Mouse (Mus musculus) neural tube, embryonic 11.5 days (tissue): ENCODE data around the gene Txndc12. TPM values are rescaled to one million over a fixed set of nuclear protein-coding genes. Genes with fewer than 3 reads are reported as not detected.
A peak's percentile ranks its signal among the peaks of the same experiment; 100 is the strongest.

Experiments used
- ATAC-seq: fragments of 200-750 bp; cut with Nextera tagmentation; 2 replicates; pipeline ENCODE4 v1.8.0; 2017; ENCODE audit warnings: moderate number of reproducible peaks, mild to moderate bottlenecking, moderate TSS enrichment, moderate library complexity; ENCODE audit not compliant: insufficient read depth, low FRiP score, low TSS enrichment
- DNase-seq: peaks from one replicate; pipeline ENCODE4 v3.0.0-alpha.2; 2015; ENCODE audit warnings: low spot score
- H3K27ac ChIP-seq: fragments of 300-500 bp; sonication (generic); 2 replicates; pipeline ENCODE4 v1.5.1; 2014; ENCODE audit warnings: low read depth, mild to moderate bottlenecking, low read length
- H3K27me3 ChIP-seq: fragments of 300-500 bp; sonication (generic); 2 replicates; pipeline ENCODE4 v1.6.1; 2014; ENCODE audit warnings: mild to moderate bottlenecking, low read length, mixed read lengths; ENCODE audit not compliant: control insufficient read depth, insufficient read depth
- H3K36me3 ChIP-seq: fragments of 300-500 bp; sonication (generic); 2 replicates; pipeline ENCODE4 v1.6.1; 2014; ENCODE audit warnings: mild to moderate bottlenecking, low read length, moderate library complexity, mixed read lengths; ENCODE audit not compliant: control insufficient read depth, insufficient read depth
- H3K4me1 ChIP-seq: fragments of 300-500 bp; sonication (generic); 2 replicates; pipeline ENCODE4 v1.6.1; 2014; ENCODE audit warnings: low read length, mixed read lengths; ENCODE audit not compliant: control insufficient read depth, insufficient read depth
- H3K4me2 ChIP-seq: fragments of 300-500 bp; sonication (generic); 2 replicates; pipeline ENCODE4 v1.6.1; 2014; ENCODE audit warnings: low read depth, mild to moderate bottlenecking, moderate library complexity
- H3K4me3 ChIP-seq: fragments of 300-500 bp; sonication (generic); 2 replicates; pipeline ENCODE4 v1.5.1; 2014; ENCODE audit warnings: low read depth, low read length
- H3K9ac ChIP-seq: fragments of 300-500 bp; sonication (generic); 2 replicates; pipeline ENCODE4 v1.6.1; 2014; ENCODE audit warnings: mild to moderate bottlenecking, low read length
- H3K9me3 ChIP-seq: fragments of 300-500 bp; sonication (generic); 2 replicates; pipeline ENCODE4 v1.6.1; 2016; ENCODE audit warnings: low read length; ENCODE audit not compliant: control insufficient read depth
- WGBS: fragments of 180-500 bp; shearing (Covaris S2); extraction: QIAGEN DNeasy Blood & Tissue Kit; methylation state at CpG from one replicate; pipeline ENCODE4 v1.1.7; 2014; 5-methylcytosine and 5-hydroxymethylcytosine counted together
- polyA plus RNA-seq: library from polyadenylated mRNA; unstranded; fragments of >200 nt; fragmentation: Nextera tagmentation; extraction: Ambion mirVana; gene quantifications from 2 replicates; pipeline ENCODE4 v1.2.1, GENCODE M21; 2014

Gene Txndc12
- polyA plus RNA-seq, 1 experiment from 2014 or later, result 104 TPM

GRCm38 (mm10) chr4:108811550-108811949 is 22.9 kb upstream of the Txndc12 start:
- Histone ChIP-seq H3K9ac (no peak overlapping the region), H3K9me3 (no peaks in the 10 kb centered on the region), H3K27me3 (no peaks in the 10 kb centered on the region), H3K27ac (no peak overlapping the region), H3K36me3 (peaks cover 4% of the 10 kb centered on the region), H3K4me1 (no peaks in the 10 kb centered on the region), H3K4me3 (no peak overlapping the region), H3K4me2 (no peak overlapping the region)
- no peak for ATAC-seq
- WGBS, result 73% methylated on average over 6 of the region's 6 CpGs
- no peak for DNase-seq

DNA sequence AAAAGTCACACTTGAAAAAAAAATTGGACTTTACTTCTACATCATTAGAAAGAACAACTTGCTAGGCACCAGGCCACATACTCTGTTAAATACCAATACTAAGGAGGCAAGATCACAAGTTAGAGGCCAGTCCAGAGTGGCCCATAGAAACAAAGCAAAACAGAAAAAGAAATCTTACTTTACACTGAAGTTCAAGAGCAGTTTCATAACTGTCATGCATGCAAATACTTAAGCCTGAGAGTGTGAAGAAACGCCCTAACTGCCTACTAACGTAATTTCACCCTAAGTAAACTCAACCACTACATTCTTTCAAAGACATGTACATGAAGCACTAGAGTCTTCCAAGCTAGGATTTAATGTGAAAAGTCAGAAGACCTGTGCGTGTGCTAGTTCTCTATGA is 8.7 kb upstream of the Txndc12 start:
- no peaks in the 10 kb centered on the region for H3K27me3 ChIP-seq
- peaks cover 12% of the 10 kb centered on the region for H3K36me3 ChIP-seq
- no peak overlapping the region for H3K4me2 ChIP-seq
- no peak for DNase-seq
- no peak overlapping the region for H3K27ac ChIP-seq
- H3K4me1 ChIP-seq, result no peaks in the 10 kb centered on the region
- 96% methylated on average over 3 of the region's 3 CpGs for WGBS
- no peak for ATAC-seq
- H3K9ac ChIP-seq, result no peak overlapping the region
- no peak overlapping the region for H3K4me3 ChIP-seq
- H3K9me3 ChIP-seq, result no peaks in the 10 kb centered on the region

DNA sequence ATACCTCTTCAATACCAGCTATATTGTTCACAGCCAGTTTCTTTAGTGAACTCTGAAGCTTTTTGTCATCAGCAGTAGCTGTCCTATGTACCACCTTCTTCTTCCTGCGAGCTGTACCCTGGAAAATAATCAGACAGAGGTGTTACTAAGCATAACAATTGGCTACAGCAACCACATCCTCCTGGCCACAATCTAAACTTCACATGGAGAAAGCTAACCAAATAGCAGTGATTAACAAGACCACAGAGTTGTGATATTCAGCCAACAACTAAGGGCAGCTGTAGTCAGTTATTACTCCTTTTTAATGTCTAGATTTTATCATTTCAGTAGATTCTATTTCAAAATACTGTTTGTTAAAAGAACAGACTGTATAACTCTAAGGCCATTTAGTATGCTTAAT is 8.3 kb upstream of the Txndc12 start:
- no peak overlapping the region for H3K27ac ChIP-seq
- no peak overlapping the region for H3K4me3 ChIP-seq
- no peak overlapping the region for H3K9ac ChIP-seq
- ATAC-seq, result no peak
- no peak overlapping the region for H3K4me2 ChIP-seq
- no peak for DNase-seq
- peaks cover 12% of the 10 kb centered on the region for H3K36me3 ChIP-seq
- H3K4me1 ChIP-seq, result no peaks in the 10 kb centered on the region
- no peaks in the 10 kb centered on the region for H3K27me3 ChIP-seq
- H3K9me3 ChIP-seq, result no peaks in the 10 kb centered on the region
- 91% methylated on average over 1 of the region's 1 CpGs for WGBS

DNA sequence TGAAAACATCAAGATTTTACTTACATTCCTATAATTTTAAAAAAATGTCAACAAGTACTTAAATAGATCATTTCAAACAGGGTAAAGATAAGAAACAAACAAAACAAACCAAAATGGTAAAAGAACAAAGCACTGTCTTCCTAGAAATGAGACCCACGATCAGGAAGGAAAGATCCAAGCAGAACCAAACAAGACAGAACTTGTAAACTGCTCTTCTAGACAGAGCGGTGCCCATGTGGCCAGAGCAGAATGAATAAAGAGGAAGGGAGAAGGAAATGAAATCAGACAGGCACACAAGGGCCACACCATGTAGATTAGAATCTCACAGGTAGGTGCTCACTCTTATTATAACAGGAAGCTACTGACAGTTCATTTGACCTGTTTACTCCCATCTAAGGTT is 7.8 kb upstream of the Txndc12 start:
- 92% methylated on average over 2 of the region's 2 CpGs for WGBS
- DNase-seq (no peak), ATAC-seq (no peak)
- Histone ChIP-seq H3K4me1 (peaks cover 2% of the 10 kb centered on the region; the same call in 1 of the 2 replicates), H3K36me3 (peaks cover 12% of the 10 kb centered on the region), H3K9me3 (no peaks in the 10 kb centered on the region), H3K4me2 (no peak overlapping the region), H3K4me3 (no peak overlapping the region), H3K9ac (no peak overlapping the region), H3K27ac (no peak overlapping the region), H3K27me3 (no peaks in the 10 kb centered on the region)

DNA sequence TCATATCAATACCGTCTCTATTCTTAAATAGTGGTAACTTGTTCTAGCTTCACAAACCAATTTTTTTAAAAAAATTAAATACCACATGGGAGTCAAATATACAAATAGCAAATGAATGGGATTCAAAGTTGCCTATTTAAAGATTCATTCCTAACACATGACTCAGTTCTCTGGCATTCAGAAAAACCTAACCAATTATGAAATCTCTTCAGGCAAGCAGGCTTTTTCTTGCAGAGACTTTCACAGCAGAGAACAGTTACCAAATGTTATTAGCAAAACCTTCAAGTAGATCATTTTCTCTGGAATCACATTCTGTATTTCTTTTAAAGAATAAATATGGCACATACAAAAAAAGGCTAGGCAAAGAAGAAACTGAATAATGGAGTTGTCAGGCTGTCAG is 3.7 kb upstream of the Txndc12 start:
- H3K27me3 ChIP-seq, result no peaks in the 10 kb centered on the region
- peaks cover 4% of the 10 kb centered on the region; the same call in 1 of the 2 replicates for H3K36me3 ChIP-seq
- no peak overlapping the region for H3K27ac ChIP-seq
- H3K4me1 ChIP-seq, result peaks cover 11% of the 10 kb centered on the region; the same call in 1 of the 2 replicates
- no peak overlapping the region for H3K4me3 ChIP-seq
- ATAC-seq, result no peak
- no peak overlapping the region for H3K9ac ChIP-seq
- no peaks in the 10 kb centered on the region for H3K9me3 ChIP-seq
- no peak overlapping the region for H3K4me2 ChIP-seq
- WGBS, result 89% methylated on average over 1 of the region's 1 CpGs
- no peak for DNase-seq

GRCm38 (mm10) chr4:108832916-108833827 is 1.2 kb upstream of the Txndc12 start, which contains the start of gene Btf3l4:
Gene Btf3l4, minus strand, starts transcription at chr4:108833614.
- ATAC-seq (peak; percentile 95), DNase-seq (peak; percentile 97)
- no peaks in the 10 kb centered on the region for H3K9me3 ChIP-seq
- H3K36me3 ChIP-seq, result no peaks in the 10 kb centered on the region
- peak within 1 kb of the TSS; percentile 99 for H3K27ac ChIP-seq
- H3K4me2 ChIP-seq, result peak within 1 kb of the TSS; percentile 84
- H3K27me3 ChIP-seq, result no peaks in the 10 kb centered on the region
- under 1% methylated on average over 55 of the region's 73 CpGs for whole genome bisulfite sequencing
- peak within 1 kb of the TSS; percentile 91 for H3K4me3 ChIP-seq
- H3K9ac ChIP-seq, result peak within 1 kb of the TSS; percentile 100
- peaks cover 13% of the 10 kb centered on the region; the same call in 1 of the 2 replicates for H3K4me1 ChIP-seq

GRCm38 (mm10) chr4:108833828-108834114 is 630 bp upstream of the Txndc12 start:
- Histone ChIP-seq H3K27ac (peak overlapping the region; percentile 99), H3K4me3 (peak overlapping the region; percentile 91), H3K4me1 (peaks cover 13% of the 10 kb centered on the region; the same call in 1 of the 2 replicates), H3K9me3 (no peaks in the 10 kb centered on the region), H3K27me3 (no peaks in the 10 kb centered on the region), H3K9ac (peak overlapping the region; percentile 100), H3K36me3 (no peaks in the 10 kb centered on the region), H3K4me2 (peak overlapping the region; percentile 84)
- 0% methylated on average over 6 of the region's 6 CpGs for WGBS
- no peak for DNase-seq
- no peak for ATAC-seq

DNA sequence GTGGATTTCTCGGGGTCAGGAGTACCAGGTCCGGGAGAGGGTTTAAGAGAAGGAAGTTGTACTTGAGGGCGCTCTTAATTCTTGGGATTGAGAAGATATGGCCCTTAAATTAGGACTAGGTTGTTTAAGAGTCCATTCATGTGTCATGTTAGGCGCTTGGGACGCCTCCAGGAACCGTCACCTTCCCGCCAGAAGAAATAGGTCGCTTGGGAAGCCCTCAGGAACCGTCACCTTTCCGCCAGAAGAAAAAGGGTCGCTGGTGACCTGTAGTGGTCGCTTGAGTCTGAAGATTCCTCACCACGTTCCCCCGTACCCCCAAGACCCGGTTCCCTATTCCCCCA is 540 bp downstream of the Txndc12 start:
- no peaks in the 10 kb centered on the region for H3K9me3 ChIP-seq
- H3K4me2 ChIP-seq, result peak overlapping the region; percentile 84
- no peaks in the 10 kb centered on the region for H3K36me3 ChIP-seq
- H3K4me1 ChIP-seq, result peaks cover 13% of the 10 kb centered on the region; the same call in 1 of the 2 replicates
- H3K4me3 ChIP-seq, result peak overlapping the region; percentile 91
- no peak for ATAC-seq
- peak; percentile 19 for DNase-seq
- H3K27ac ChIP-seq, result peak overlapping the region; percentile 99
- WGBS, result under 1% methylated on average over 15 of the region's 15 CpGs
- H3K27me3 ChIP-seq, result no peaks in the 10 kb centered on the region
- peak overlapping the region; percentile 100 for H3K9ac ChIP-seq

GRCm38 (mm10) chr4:108835496-108835895 is 1.1 kb downstream of the Txndc12 start:
- 74% methylated on average over 3 of the region's 3 CpGs for WGBS
- Histone ChIP-seq H3K27ac (no peak overlapping the region; the same call in 1 of the 2 replicates), H3K4me3 (peak overlapping the region; percentile 91), H3K27me3 (no peaks in the 10 kb centered on the region), H3K4me1 (peaks cover 13% of the 10 kb centered on the region; the same call in 1 of the 2 replicates), H3K36me3 (no peaks in the 10 kb centered on the region), H3K9me3 (no peaks in the 10 kb centered on the region), H3K4me2 (peak overlapping the region; percentile 84), H3K9ac (peak overlapping the region; percentile 100)
- DNase-seq (no peak), ATAC-seq (no peak)
